Mouse (Mus musculus) kidney, embryonic 16.5 days (tissue): ENCODE data around the gene Speer4f1. TPM values are rescaled to one million over a fixed set of nuclear protein-coding genes. Genes with fewer than 3 reads are reported as not detected.
"Not testable (repeated sequence)": the region's sequence is repeated elsewhere in the genome, so short reads cannot be mapped to it uniquely, and the experiment has no call there.

Source experiments
- ATAC-seq: fragments of 200-750 bp; cut with Nextera tagmentation; 2 replicates; pipeline ENCODE4 v1.8.0; 2017; ENCODE audit warnings: moderate TSS enrichment; ENCODE audit not compliant: low FRiP score, low TSS enrichment
- H3K27ac ChIP-seq: fragments of 300-500 bp; sonication (generic); 2 replicates; pipeline ENCODE4 v1.5.1; 2014; ENCODE audit warnings: low read length
- H3K27me3 ChIP-seq: fragments of 300-500 bp; sonication (generic); 2 replicates; pipeline ENCODE4 v1.6.1; 2014; ENCODE audit warnings: low read length, control low read depth, mixed read lengths; ENCODE audit not compliant: insufficient read depth
- H3K36me3 ChIP-seq: fragments of 300-500 bp; sonication (generic); 2 replicates; pipeline ENCODE4 v1.6.1; 2014; ENCODE audit warnings: low read length, control low read depth, mixed read lengths; ENCODE audit not compliant: insufficient read depth
- H3K4me1 ChIP-seq: fragments of 300-500 bp; sonication (generic); 2 replicates; pipeline ENCODE4 v1.6.1; 2014; ENCODE audit warnings: low read length, control low read depth, mixed read lengths; ENCODE audit not compliant: insufficient read depth
- H3K4me2 ChIP-seq: fragments of 300-500 bp; sonication (generic); replicated peaks from 2 replicates; pipeline ENCODE4 v1.6.1; 2014; ENCODE audit warnings: low read depth, low read length
- H3K4me3 ChIP-seq: fragments of 300-500 bp; sonication (generic); 2 replicates; pipeline ENCODE4 v1.5.1; 2014; ENCODE audit warnings: mild to moderate bottlenecking, low read length
- H3K9ac ChIP-seq: fragments of 300-500 bp; sonication (generic); replicated peaks from 2 replicates; pipeline ENCODE4 v1.6.1; 2014; ENCODE audit warnings: low read length
- H3K9me3 ChIP-seq: fragments of 300-500 bp; sonication (generic); 2 replicates; pipeline ENCODE4 v1.6.1; 2016; ENCODE audit warnings: low read length, control low read depth
- WGBS: fragments of 180-500 bp; shearing (Covaris S2); extraction: QIAGEN DNeasy Blood & Tissue Kit; methylation state at CpG from one replicate; pipeline ENCODE4 v1.1.7; 2014; 5-methylcytosine and 5-hydroxymethylcytosine counted together
- polyA plus RNA-seq: library from polyadenylated mRNA; unstranded; fragments of >200 nt; fragmentation: Nextera tagmentation; extraction: Ambion mirVana; gene quantifications from 2 replicates; pipeline ENCODE4 v1.2.1, GENCODE M21; 2015

Speer4f1 gene
- 0.12 TPM in 1 of 2 replicates, not detected in the other for polyA plus RNA-seq

GRCm38 (mm10) chr5:17475798-17476197 is at the start of gene Speer4f1:
TSS of gene Speer4f1 (plus strand) at chr5:17476098.
- H3K4me1 ChIP-seq, H3K4me2 ChIP-seq, H3K27me3 ChIP-seq, H3K9me3 ChIP-seq, ATAC-seq, H3K9ac ChIP-seq, H3K4me3 ChIP-seq, H3K36me3 ChIP-seq, H3K27ac ChIP-seq: not testable (repeated sequence)
- 68% methylated on average over 1 of the region's 1 CpGs for WGBS

- Histone ChIP-seq H3K36me3 (no peaks in the 10 kb centered on the region), H3K27ac (no peak overlapping the region), H3K27me3 (no peaks in the 10 kb centered on the region), H3K4me1 (no peaks in the 10 kb centered on the region), H3K9me3 (no peaks in the 10 kb centered on the region), H3K9ac (no peak overlapping the region), H3K4me2 (no peak overlapping the region), H3K4me3 (no peak overlapping the region)
- no peak for ATAC-seq
- WGBS, result 86% methylated on average over 1 of the region's 1 CpGs
Observed at GRCm38 (mm10) chr5:17426930-17427329, 49.0 kb upstream of the Speer4f1 start.

- Histone ChIP-seq H3K4me1 (0 out of 2 replicates have a peak, but pooled peaks cover 5% of the 10 kb centered on the region), H3K9ac (no peak overlapping the region), H3K4me3 (no peak overlapping the region), H3K27me3 (no peaks in the 10 kb centered on the region), H3K4me2 (no peak overlapping the region), H3K27ac (no peak overlapping the region), H3K9me3 (no peaks in the 10 kb centered on the region), H3K36me3 (no peaks in the 10 kb centered on the region)
- WGBS, result 78% methylated on average over 3 of the region's 3 CpGs
- ATAC-seq, result no peak
Observed at GRCm38 (mm10) chr5:17434721-17435120, 41.2 kb upstream of the Speer4f1 start.

- Histone ChIP-seq H3K9ac (no peak overlapping the region), H3K4me3 (no peak overlapping the region), H3K4me1 (0 out of 2 replicates have a peak, but pooled peaks cover 5% of the 10 kb centered on the region), H3K36me3 (no peaks in the 10 kb centered on the region), H3K27me3 (no peaks in the 10 kb centered on the region), H3K4me2 (no peak overlapping the region), H3K9me3 (no peaks in the 10 kb centered on the region), H3K27ac (no peak overlapping the region)
- 15% methylated on average over 2 of the region's 2 CpGs for WGBS
- peak; percentile 73 for ATAC-seq
Observed at GRCm38 (mm10) chr5:17436209-17436608, 39.7 kb upstream of the Speer4f1 start.

GRCm38 (mm10) chr5:17439487-17440102 is 36.3 kb upstream of the Speer4f1 start:
- H3K27me3 ChIP-seq, result no peaks in the 10 kb centered on the region
- no peaks in the 10 kb centered on the region for H3K9me3 ChIP-seq
- no peak overlapping the region for H3K9ac ChIP-seq
- no peak overlapping the region for H3K27ac ChIP-seq
- no peak overlapping the region for H3K4me2 ChIP-seq
- no peak overlapping the region for H3K4me3 ChIP-seq
- peak; percentile 81; the same call in 1 of the 2 replicates for ATAC-seq
- 0 out of 2 replicates have a peak, but pooled peaks cover 5% of the 10 kb centered on the region for H3K4me1 ChIP-seq
- H3K36me3 ChIP-seq, result no peaks in the 10 kb centered on the region

- no peak overlapping the region for H3K27ac ChIP-seq
- no peaks in the 10 kb centered on the region for H3K36me3 ChIP-seq
- no peaks in the 10 kb centered on the region for H3K4me1 ChIP-seq
- H3K4me2 ChIP-seq, result no peak overlapping the region
- ATAC-seq, result no peak
- H3K9me3 ChIP-seq, result no peaks in the 10 kb centered on the region
- no peak overlapping the region for H3K4me3 ChIP-seq
- H3K27me3 ChIP-seq, result no peaks in the 10 kb centered on the region
- H3K9ac ChIP-seq, result no peak overlapping the region
- WGBS, result 88% methylated on average over 5 of the region's 5 CpGs
Observed at GRCm38 (mm10) chr5:17454059-17454458, 21.8 kb upstream of the Speer4f1 start.

- H3K9ac ChIP-seq, result no peak overlapping the region
- no peak overlapping the region for H3K4me3 ChIP-seq
- no peaks in the 10 kb centered on the region for H3K27me3 ChIP-seq
- H3K4me2 ChIP-seq, result no peak overlapping the region
- peak; percentile 85 for ATAC-seq
- H3K36me3 ChIP-seq, result no peaks in the 10 kb centered on the region
- 63% methylated on average over 6 of the region's 6 CpGs for WGBS
- no peak overlapping the region for H3K27ac ChIP-seq
- no peaks in the 10 kb centered on the region for H3K4me1 ChIP-seq
- no peaks in the 10 kb centered on the region for H3K9me3 ChIP-seq
Observed at GRCm38 (mm10) chr5:17454952-17455586, 20.8 kb upstream of the Speer4f1 start.

GRCm38 (mm10) chr5:17456671-17457070 is 19.2 kb upstream of the Speer4f1 start:
- Histone ChIP-seq H3K27ac (no peak overlapping the region), H3K9me3 (no peaks in the 10 kb centered on the region), H3K9ac (no peak overlapping the region), H3K4me3 (no peak overlapping the region), H3K4me2 (no peak overlapping the region), H3K4me1 (no peaks in the 10 kb centered on the region), H3K27me3 (no peaks in the 10 kb centered on the region), H3K36me3 (no peaks in the 10 kb centered on the region)
- ATAC-seq, result 0 out of 2 replicates have a peak, but pooled peaks have one; percentile 61
- WGBS, result 19% methylated on average over 3 of the region's 3 CpGs

DNA sequence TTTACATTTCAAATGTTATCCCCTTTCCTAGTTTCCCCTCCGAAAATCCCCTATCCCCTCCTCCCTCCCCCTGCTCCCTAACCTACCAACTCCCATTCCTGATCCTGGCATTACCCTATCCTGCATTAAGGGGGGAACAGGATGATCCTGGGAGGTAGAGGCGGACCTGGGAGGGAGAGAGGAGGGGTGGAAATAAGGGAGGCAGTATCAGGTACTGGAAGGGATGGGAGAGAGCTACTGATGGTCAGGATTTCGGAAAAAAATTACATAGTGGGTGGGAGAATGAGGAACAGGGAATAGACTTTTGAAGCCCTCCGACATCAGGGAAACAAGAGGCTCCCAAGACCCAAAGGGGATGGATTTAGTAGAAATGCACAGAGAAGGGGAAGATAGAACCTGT is 7.8 kb upstream of the Speer4f1 start:
- not testable (repeated sequence) for H3K9ac ChIP-seq, H3K4me3 ChIP-seq, H3K36me3 ChIP-seq, H3K27me3 ChIP-seq, H3K9me3 ChIP-seq, H3K4me1 ChIP-seq, H3K27ac ChIP-seq, ATAC-seq, H3K4me2 ChIP-seq
- WGBS, result 71% methylated on average over 4 of the region's 4 CpGs

DNA sequence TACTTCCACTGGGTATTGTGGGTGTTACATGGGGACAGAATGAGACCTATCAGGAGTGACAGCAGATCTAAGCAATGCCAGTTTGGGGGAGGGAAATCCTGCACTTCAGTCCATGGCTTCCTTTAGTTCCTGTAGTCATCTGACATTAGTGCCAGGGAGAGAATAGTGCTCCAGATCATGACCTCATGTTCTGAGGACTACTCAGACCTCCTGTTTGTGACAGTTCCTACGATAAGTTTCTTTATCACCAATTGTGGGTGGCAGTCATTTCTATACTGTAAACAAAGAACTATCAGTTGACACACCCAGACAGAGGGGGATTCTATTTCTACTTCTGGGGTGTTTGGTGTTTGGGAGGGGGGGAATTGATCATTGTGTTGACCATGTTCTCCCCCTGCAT is 578 bp downstream of the Speer4f1 start:
- H3K36me3 ChIP-seq, result no peaks in the 10 kb centered on the region
- H3K4me3 ChIP-seq, result no peak overlapping the region
- 76% methylated on average over 1 of the region's 1 CpGs for WGBS
- ATAC-seq, result no peak
- no peaks in the 10 kb centered on the region for H3K4me1 ChIP-seq
- no peaks in the 10 kb centered on the region for H3K27me3 ChIP-seq
- no peak overlapping the region for H3K4me2 ChIP-seq
- no peak overlapping the region for H3K27ac ChIP-seq
- H3K9me3 ChIP-seq, result no peaks in the 10 kb centered on the region
- H3K9ac ChIP-seq, result no peak overlapping the region
